Mouse (Mus musculus): Measurements from ENCODE around the gene Ccdc14.

Gene Ccdc14

DNA sequence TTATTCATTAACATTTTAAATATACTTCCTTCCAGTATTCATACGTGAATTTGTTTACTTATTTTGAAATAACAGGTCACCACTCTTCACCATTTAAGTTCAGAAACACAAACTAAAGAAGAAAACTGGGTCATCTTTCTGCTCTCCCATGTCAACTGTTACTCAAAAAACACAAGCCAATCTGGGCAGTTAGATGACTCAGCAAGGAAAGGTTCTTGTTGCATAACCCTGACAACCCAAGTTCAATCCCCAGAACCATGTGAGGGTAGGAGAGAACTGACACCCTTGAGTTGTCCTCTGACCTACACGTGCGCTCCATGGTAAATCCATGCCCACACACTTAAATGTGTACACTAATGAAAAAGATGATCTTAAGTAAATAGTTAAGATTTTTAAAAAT lies 34.7 kb downstream of the Ccdc14 start:
- no peak for DNase-seq

DNA sequence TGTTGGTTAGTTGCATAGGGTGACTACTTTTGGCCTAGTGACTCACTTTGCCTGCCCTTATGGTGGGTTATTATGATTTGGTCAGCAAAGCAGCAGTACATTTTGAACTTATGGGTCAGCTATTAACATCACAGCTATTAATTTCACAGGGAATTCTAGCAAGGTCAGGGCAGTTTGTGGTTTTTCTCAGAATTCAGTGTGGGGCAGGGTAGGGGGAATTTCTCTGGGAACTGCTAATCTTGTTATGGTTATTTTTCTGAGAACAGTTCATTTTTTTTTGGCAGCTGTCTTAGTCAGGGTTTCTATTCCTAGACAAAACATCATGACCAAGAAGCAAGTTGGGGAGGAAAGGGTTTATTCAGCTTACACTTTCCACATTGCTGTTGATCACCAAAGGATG lies 38.2 kb downstream of the Ccdc14 start:
- DNase-seq = peak in 1 of 2 experiments; percentile 26

DNA sequence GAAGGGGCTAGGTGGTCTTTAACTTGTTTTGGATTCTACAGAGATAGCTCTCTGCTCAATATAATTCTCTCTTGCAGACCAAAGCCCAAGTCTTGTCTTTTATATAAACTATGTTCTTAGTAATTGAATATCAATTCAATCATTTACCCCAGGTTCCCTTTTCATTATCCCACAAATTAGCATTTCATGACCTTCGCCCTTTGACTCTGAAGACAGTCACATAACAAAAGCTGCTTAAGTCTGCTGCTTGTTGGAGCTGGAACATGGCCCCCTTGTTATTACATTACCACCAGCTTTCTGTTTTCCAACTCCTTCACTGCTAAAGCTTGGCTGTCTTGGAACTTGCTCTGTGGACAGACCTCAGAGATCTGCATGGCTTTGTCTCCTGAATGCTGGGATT lies 39.0 kb downstream of the Ccdc14 start:
- no peak for DNase-seq

DNA sequence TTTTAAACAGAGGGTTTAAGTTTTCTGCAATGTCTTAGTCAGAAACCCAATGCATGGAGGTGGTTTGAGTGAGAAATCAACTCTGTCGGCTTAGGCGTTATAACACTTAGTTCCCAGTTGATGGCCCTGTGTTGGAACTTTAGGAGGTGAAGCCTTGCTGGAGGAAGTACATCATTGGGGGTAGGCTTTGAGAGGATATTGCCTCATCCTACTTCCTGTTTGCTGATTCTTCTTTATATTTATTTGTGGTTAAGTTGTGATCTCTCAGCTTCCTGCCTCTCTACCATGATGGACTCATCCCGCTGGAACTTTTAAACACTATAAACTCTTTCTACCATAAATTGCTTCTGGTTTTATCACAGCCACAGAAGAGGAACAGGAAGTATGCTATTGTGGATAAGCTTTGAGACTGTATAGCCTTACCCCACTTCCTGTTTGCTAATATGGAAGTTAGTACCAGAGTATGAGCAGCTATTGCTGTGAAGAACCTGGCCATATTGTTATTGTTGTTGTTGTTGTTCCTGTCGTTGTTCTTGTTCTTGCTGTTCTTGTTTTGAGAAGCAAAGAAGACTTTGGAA lies 48.3 kb downstream of the Ccdc14 start:
- no peak for DNase-seq

DNA sequence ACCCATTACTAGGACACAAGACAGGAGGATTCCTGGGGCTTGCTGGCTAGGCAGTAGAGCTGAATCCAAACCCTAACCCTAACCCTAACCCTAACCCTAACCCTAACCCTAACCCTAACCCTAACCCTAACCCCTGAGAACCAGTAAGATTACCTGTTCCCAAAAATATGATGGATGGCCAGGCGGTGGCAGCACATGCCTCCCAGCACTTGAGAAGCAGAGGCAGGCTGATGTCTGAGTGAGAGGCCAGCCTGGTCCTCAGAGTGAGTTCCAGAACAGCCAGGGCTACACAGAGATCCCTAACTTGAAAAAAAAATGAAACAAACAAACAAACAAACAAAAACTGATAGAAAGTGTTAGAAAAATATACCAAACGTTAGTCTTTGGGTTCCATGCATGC lies 52.5 kb downstream of the Ccdc14 start:
- DNase-seq = peak; percentile 25 to 31

DNA sequence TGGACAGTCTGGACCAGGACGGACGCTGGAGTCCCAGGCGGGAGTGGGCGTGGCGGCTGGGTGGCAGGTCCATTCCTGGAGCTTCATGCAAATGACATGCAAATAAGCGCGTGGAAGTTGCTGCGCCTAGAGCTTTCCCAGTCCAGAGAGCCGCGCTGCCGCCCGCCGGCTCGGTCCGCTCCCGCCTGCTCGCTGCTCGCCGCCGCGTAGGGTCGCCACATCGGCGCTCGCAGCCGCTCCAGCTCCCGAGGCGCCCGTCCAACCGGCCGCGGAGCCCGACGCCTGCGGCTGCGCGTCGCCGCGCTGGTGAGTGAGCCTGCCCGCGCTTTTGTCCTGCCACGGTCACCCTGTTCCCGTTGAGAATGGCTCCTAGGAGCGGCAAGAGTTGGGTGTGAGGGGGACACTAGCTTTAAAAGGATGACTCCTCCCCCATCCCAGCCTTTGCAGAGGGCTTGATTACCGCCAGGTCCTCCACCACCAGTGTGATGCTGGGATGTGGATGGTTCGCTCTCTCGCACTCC lies 54.7 kb downstream of the Ccdc14 start, which contains the start of gene Mylk:
Mylk (plus strand) TSS at position 146 of the 521 bp plus-strand sequence.
- peak; percentile 97 to 98 for DNase-seq

DNA sequence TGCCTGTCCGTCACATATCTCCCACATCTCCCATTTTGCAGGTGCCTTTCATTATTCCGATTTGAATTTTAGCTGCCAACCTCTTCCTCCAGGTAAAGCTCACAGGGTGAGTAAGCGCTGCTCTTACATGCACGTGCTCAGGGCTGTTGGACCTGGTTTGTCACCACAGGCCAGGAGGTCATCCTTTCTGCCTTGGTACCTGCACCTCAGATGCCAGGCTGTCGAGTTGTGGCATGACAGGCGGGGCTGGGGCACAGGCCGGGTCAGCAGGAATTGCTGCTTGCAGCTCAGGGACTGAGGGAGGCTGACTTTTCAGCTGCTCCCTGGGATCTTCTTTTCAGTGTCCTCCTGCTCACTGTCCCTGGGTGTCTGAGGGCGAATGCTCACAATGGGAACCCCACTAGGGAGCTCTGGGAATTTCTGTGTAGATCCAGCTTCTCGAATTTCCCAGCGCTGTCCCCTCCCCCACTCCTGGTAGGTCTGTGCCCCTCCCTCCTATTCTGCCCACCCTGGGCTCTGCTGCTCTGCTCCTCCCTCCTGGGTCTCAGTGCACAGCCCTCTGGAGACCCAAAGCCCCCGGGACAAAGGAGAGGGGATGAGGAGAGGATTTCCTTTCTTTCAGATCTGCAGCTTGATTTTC lies 57.8 kb downstream of the Ccdc14 start:
- peak in 1 of 2 experiments; percentile 38 for DNase-seq

DNA sequence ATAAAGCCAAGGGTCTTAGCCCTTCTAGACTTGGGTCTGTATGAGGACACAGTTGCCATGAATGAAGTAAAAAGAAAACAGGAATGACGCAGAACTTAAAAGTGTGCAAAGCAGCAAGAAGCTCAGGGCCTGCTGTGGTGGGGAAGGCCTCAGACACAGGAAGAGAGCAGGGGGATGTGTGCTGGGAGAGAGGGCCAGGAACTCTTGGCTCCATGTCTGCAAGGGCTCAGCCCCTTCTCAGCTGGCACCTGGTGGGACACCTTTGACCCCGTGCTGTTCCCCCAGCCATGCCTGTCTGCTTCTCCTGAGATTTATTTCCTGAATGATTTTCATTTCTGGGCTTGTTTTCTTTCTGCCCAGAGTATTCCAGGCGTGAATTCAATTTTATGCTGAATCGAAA lies 59.1 kb downstream of the Ccdc14 start:
- no peak for DNase-seq

DNA sequence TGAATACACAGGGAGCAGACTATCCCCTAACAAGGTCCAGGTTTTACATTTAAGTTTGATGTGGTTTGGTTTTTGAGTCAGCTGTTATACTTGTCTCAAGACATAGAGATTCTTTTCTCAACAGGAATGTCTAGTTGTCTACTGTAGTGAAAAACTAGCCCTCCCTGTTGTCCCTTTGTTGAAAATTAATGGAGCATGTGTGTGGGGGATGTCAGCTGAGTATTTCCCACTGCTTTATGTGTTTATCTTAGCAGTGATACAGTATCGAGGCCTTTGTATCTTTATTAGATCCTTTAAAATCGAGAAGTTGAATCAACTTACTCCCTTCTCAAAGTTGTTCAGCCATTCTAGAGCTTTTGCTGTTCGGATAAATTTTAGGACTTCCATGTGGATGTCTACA lies 61.6 kb downstream of the Ccdc14 start:
- DNase-seq = no peak

DNA sequence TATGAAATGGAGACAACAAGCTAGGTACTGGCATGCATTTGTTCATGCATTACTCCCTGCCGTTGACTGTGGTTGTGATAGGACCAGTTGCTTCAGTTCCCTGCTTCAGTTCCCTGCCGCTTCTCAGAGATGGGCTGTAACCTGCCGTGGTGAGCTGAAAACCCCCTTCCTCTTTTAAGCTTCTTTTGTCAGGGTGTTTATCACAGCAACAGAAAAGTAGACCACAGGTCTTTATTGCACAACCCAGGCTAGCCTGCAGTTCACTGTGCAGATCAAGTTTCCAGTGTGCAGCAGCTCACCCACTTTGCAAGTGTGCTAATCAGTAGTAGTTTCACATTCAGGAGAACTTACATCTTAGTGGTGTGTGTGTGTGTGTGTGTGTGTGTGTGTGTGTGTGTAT lies 62.6 kb downstream of the Ccdc14 start:
- no peak for DNase-seq

DNA sequence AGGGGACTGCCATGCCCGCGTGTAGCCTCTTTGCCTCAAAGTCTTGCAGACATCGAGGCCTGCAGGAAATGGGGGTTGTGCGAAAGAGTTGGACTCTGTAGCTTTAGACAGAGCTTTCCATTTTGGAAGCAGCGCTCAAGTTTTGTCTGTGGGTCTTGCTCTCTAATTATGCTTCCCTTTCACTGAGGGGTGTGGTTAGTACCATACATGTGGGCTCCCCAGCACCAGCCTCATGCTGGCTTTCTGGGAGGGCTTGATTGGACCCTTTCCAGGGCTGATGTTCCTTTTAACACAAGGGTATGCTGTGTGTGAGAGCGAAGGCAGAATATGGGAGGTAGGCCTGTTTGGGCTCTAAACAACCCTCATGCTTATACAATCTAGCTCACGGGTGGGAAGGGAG lies 66.6 kb downstream of the Ccdc14 start:
- DNase-seq = no peak

DNA sequence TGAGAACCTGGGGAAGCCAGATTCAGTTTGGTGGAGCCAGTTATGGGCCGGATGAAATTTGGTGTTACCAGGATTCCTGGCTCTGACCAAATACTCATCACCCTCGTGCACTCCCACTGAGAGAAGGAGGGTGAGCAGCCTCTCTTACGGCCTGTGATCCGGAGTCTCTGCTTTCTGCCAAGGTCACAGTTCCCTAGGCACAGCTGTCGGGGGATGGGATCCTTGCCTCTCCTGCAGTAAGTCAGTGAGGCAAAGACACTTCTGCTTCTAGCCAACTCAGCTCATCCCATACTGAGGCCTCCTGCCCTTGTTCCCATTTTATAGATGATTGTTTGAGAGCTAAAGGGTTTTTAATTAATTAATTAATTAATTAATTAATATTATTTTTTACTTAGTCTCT lies 67.8 kb downstream of the Ccdc14 start:
- no peak for DNase-seq

DNA sequence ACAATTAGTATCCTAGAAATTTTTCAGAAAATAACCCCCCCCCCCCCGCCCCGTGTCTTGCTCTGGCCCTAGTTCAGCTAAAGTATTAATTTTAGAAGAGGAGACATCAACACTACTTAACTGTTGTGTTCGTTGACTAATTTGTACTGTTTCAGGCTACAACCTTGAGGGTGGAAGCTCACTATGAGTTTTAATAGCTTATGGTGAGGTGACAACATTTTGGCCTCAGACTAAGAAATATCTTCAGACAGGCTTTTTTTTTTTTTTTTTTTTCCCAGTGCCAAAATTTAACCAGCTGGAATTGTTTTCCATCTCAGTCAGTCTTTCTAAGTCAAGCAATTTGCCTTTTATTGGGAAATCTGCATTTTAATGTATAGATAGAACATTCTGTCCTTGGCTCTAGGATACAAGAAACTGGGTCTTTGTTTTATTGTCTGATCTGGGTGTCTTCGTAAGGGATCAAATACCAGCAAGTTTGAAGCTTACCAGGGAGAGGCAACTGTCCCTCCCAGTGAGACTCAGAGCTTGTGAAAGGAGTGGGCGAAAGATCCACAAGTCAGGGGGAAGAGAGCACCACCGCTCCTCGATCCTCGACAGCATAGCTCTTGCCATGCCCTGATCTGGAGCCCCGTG lies 73.7 kb downstream of the Ccdc14 start:
- DNase-seq = no peak

DNA sequence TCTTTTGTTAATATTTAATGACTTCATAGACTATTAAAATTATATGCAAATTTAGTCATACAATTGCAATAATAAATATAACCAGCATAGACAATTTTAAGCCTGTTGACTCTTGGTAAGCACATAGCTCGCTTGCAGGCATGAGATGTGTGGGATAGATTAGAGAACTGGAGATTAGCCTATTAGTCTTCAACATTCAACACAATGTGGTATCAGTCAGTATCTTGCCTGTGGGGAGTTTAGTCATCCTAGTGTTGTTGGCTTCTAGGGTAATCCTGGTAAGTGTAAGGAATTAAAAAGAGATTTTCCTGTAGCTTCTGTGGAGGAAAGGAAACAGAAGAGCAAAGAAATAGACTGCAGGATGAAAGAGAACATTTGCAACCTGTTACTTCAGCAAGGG lies 75.2 kb downstream of the Ccdc14 start:
- DNase-seq = no peak

DNA sequence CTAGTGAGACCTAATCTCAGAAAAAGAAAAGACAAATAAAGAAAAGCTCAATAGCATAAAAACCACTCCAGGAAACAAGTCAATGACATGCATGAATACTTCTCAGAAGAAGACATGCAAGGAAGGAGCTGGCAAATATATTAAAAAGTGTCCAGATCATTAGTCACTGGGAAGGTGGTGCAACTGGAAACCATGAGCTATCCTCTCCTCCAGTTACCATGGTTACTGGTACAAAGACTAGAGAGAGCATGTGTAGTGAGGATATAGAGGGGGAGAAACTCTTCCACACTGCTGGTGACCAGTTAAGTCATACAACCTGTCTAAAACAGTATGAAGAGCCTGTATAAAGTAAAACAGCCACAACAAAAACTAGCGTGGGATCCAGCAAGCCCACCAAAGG lies 75.8 kb downstream of the Ccdc14 start:
- no peak for DNase-seq

DNA sequence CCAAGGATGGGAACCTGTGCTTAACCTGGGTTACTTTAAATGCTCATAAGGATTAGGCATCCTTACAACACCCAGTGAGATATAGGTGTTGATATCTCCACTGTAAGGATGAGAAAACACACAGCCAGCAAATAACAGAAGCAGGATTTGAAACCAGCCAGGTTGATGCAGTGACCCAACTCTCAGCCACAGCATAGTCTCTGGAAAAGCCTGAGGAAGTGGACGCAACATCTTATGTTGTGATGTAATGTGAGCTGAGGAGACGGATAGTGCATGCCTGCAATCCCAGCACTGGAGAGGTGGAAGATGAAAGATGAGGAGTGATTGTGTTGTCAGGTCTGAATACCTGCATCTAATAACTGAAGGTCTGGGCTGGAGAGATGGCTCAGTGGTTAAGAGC lies 77.0 kb downstream of the Ccdc14 start:
- no peak for DNase-seq

DNA sequence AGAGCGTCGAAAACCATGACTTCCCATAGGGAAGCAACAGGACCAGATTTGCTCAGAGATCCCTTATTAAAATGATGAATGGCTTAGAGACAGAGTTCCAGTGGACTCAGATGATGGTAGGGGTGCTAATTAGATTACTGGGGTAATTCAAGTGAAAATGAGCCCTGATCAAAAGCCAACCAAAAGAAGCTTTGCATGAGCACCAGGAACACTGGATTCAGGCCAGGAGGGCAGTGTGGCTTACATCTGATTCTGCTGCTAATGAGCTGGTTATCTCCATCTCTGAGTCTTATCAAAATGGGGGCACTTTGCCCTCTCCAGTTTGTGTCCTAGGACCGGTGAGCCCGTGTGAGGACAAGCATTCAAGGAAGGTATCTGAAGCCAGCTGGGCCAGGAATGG lies 78.0 kb downstream of the Ccdc14 start:
- no peak for DNase-seq

DNA sequence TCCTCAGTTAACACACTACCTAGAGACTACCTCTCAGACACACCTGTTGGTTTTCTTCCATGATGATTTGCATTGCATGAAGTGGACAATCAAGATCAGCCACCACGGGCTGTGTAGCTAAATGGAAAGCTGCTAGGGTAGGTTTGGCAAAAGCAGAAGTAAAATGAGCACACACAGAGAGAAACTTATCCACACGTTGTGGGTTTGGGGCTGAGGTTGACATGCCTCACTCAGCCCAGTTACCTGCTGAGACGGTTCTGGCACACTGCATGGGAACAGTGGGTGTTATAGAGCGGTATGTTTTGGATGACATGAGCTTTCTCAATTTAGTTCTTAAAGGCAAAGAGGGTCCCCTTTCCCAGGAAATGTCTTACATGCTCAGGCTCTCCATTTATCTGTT lies 79.7 kb downstream of the Ccdc14 start:
- DNase-seq = no peak

DNA sequence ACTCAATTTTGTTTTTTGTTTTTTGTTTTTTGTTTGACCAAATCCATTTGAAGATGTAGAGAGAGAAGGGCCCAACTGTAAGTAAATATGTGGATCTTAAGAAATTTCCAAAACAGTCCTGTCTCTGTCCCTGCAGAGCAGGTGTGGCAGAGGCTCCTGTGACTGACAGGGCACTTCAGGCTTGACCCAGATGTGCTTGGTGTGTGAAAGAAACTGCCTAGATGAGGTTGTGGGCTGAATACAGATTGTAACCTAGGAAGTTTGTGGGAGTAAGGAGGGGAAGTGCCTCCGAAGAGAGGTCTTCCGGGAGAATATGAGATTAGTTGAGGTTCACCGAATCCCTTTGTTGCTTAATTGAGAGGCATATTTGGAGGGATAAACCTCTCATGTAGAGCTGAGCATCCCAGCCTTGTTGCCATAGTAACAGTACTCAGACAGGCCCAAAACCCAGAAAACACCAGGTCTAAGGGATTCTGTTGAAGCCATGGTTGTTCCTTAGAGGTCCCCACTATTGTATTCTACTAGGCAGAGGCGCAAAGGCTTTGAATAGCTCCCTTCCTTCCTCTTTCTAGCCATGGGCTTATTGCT lies 82.1 kb downstream of the Ccdc14 start:
- DNase-seq = no peak

Measured in kidney, postnatal 25 days (tissue).